Mouse (Mus musculus) frontal cortex, adult 2 months (tissue): ENCODE results near the gene Il12b. TPM values are rescaled to one million over a fixed set of nuclear protein-coding genes. Genes with fewer than 3 reads are reported as not detected.

Experiments used
- polyA plus RNA-seq: library from polyadenylated mRNA; depleted of rRNA; stranded (reverse); fragments of >200 nt; gene quantifications from 2 replicates; pipeline ENCODE4 v1.2.3, GENCODE M21; 2012; rRNA removed

The Il12b gene
- polyA plus RNA-seq, 1 experiment, result not detected

Other genes starting within 250 kb of the Il12b start
- 59.6 and 63.5 TPM in 2 replicates for gene Ublcp1, start 70.4 kb downstream of the Il12b start, polyA plus RNA-seq
- 83.9 and 88.6 TPM in 2 replicates for gene Rnf145, start 118.9 kb downstream of the Il12b start, polyA plus RNA-seq
- gene Ebf1, start 217.3 kb downstream of the Il12b start, polyA plus RNA-seq, result 3.3 and 4.4 TPM in 2 replicates